Mouse (Mus musculus) forebrain, embryonic 12.5 days (tissue): ENCODE results near the gene Spag9. TPM values are rescaled to one million over a fixed set of nuclear protein-coding genes. Genes with fewer than 3 reads are reported as not detected.

ENCODE experiments used
- ATAC-seq: fragments of 200-750 bp; cut with Nextera tagmentation; 2 replicates; pipeline ENCODE4 v1.8.0; 2017; ENCODE audit warnings: moderate TSS enrichment; ENCODE audit not compliant: low FRiP score
- H3K27ac ChIP-seq: fragments of 300-500 bp; sonication (generic); 2 replicates; pipeline ENCODE4 v1.5.1; 2016; ENCODE audit warnings: mild to moderate bottlenecking
- H3K27me3 ChIP-seq: fragments of 300-500 bp; sonication (generic); 2 replicates; pipeline ENCODE4 v1.6.1; 2016; ENCODE audit warnings: mild to moderate bottlenecking
- H3K36me3 ChIP-seq: fragments of 300-500 bp; sonication (generic); replicated peaks from 2 replicates; pipeline ENCODE4 v1.6.1; 2016; ENCODE audit warnings: mild to moderate bottlenecking
- H3K4me1 ChIP-seq: fragments of 300-500 bp; sonication (generic); 2 replicates; pipeline ENCODE4 v1.6.1; 2016
- H3K4me2 ChIP-seq: fragments of 300-500 bp; sonication (generic); 2 replicates; pipeline ENCODE4 v1.6.1; 2016; ENCODE audit warnings: mild to moderate bottlenecking, moderate library complexity
- H3K4me3 ChIP-seq: fragments of 300-500 bp; sonication (generic); replicated peaks from 2 replicates; pipeline ENCODE4 v1.5.1; 2016; ENCODE audit warnings: mild to moderate bottlenecking
- H3K9ac ChIP-seq: fragments of 300-500 bp; sonication (generic); 2 replicates; pipeline ENCODE4 v1.6.1; 2016; ENCODE audit warnings: mild to moderate bottlenecking
- H3K9me3 ChIP-seq: fragments of 300-500 bp; sonication (generic); 2 replicates; pipeline ENCODE4 v1.6.1; 2016
- WGBS: fragments of 180-500 bp; shearing (Covaris S2); methylation state at CpG from one replicate; pipeline ENCODE4 v1.1.7; 2016; 5-methylcytosine and 5-hydroxymethylcytosine counted together
- polyA plus RNA-seq: library from polyadenylated mRNA; unstranded; fragments of >200 nt; fragmentation: Nextera tagmentation; extraction: Ambion mirVana; gene quantifications from 2 replicates; pipeline ENCODE4 v1.2.1, GENCODE M21; 2016

Spag9 gene
- polyA plus RNA-seq, result 124 and 127 TPM in 2 replicates

DNA sequence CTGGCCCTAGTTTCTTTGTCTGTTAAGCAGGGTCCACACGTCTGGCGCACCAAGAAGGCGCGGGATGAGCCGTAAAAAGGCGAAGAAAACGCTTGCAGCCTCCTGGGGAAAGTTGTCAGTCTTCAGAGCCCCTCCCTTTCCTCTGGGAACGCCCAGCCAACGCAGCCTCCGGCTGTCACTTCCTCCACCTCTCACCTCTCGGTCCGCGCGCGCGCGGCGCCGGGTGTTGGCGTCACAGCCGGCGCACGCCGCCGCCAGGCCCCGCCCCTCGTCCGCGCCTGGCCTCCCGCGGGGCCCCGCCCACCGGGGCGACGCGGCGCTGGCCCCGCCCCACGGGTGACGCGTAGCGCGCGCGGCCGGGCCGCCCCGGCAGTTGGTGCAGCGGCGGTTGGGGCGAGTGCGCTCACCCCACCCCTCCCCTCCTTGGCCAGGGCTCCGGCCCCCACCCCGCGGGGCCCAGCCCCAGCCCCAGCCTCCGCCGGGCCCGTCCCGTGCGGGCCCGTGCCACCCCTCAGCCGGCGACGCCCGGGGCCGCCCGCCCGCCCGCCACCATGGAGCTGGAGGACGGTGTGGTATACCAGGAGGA lies at the start of gene Spag9:
Gene Spag9 (plus strand): TSS at position 372 of the 586 bp plus-strand sequence.
- no peaks in the 10 kb centered on the region for H3K36me3 ChIP-seq
- H3K4me1 ChIP-seq, result peaks cover 35% of the 10 kb centered on the region
- ATAC-seq, result peak; percentile 91
- H3K27me3 ChIP-seq, result peaks cover 4% of the 10 kb centered on the region
- H3K4me2 ChIP-seq, result peak within 1 kb of the TSS; percentile 87
- peak within 1 kb of the TSS; percentile 69 for H3K4me3 ChIP-seq
- H3K27ac ChIP-seq, result peak within 1 kb of the TSS; percentile 88
- H3K9me3 ChIP-seq, result no peaks in the 10 kb centered on the region
- peak within 1 kb of the TSS; percentile 89 for H3K9ac ChIP-seq
- WGBS, result under 1% methylated on average over 52 of the region's 70 CpGs

DNA sequence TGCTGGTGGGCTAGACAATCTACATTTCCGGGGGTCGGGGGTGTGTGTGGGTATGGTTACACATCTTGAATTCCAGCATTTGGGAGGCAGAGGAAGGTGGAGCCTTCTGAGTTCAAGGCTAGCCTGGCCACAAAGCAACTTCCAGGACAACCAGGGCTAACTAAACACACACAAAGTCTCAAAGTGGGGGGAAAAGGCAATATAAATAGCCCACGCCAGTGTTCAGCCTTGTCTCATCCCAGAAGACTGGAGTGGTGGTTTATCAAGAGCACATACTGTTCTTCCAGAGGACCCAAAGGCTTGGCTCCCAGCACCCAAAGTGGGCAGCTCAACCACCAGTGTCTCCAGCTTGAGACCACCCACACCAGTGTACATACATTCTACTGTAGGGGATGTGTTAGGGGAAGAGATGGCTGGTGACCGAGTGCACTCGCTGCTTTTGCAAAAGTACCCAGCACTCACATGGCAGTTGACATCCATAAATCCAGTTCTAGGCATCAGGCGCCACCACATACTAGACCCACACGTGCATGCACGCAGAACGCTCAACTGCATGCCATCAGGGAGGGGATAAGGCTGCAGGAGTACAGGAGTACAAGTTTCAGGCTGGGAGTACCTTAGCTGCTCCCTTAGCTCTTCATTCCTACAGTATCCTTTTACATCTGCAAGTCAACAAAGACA lies 46.9 kb upstream of the Spag9 start:
- Histone ChIP-seq H3K27ac (no peak overlapping the region), H3K36me3 (peaks cover 55% of the 10 kb centered on the region), H3K9me3 (no peaks in the 10 kb centered on the region), H3K9ac (no peak overlapping the region), H3K27me3 (no peaks in the 10 kb centered on the region), H3K4me3 (no peak overlapping the region), H3K4me2 (no peak overlapping the region), H3K4me1 (peaks cover 16% of the 10 kb centered on the region)
- WGBS, result 88% methylated on average over 9 of the region's 9 CpGs
- no peak for ATAC-seq

DNA sequence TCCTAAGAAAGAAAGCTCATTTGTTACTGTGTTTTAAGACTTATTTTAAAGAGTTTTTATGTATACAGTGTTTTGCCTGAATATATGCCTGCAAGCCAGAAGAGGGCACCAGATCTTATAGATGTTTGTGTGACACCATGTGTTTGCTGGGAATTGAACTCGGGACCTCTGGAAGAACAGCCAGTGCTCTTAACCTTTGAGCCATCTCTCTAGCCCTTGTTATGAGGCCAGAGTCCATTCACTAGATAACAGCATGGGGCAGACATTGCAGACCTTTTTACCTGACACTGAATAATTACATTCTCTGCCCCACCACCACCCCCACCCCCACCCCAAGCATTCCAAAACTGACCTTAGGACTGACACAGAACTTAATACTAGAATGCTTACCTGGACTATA lies 45.8 kb upstream of the Spag9 start:
- peaks cover 23% of the 10 kb centered on the region for H3K4me1 ChIP-seq
- H3K27me3 ChIP-seq, result no peaks in the 10 kb centered on the region
- H3K9me3 ChIP-seq, result no peaks in the 10 kb centered on the region
- no peak for ATAC-seq
- H3K9ac ChIP-seq, result no peak overlapping the region
- no peak overlapping the region for H3K4me2 ChIP-seq
- no peak overlapping the region for H3K4me3 ChIP-seq
- no peak overlapping the region for H3K27ac ChIP-seq
- peaks cover 55% of the 10 kb centered on the region for H3K36me3 ChIP-seq
- WGBS, result 100% methylated on average over 1 of the region's 1 CpGs

DNA sequence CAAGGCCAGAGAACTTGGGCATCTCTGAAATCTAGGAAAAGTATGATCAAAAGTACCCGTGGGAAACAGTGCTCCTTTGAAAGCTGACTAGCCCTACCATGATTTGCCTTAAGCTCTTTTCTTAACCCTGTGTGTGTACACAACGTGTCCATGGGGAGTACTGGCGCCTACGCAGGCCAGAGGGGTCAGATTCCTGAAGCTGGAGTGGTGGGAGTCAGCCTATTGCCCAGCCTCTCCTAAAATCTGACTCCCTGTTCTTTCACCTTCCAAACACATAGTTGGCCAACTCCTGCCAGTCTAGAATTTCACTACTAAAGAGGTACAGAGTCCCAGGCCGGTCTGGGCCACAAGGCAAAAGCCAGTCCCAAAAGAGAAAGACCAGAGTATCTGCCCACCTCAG lies 43.5 kb upstream of the Spag9 start:
- peaks cover 33% of the 10 kb centered on the region for H3K4me1 ChIP-seq
- H3K9ac ChIP-seq, result 0 out of 2 replicates have a peak overlapping the region, but pooled peaks have one; percentile 22
- H3K4me2 ChIP-seq, result no peak overlapping the region
- peaks cover 49% of the 10 kb centered on the region for H3K36me3 ChIP-seq
- ATAC-seq, result no peak
- WGBS, result 72% methylated on average over 5 of the region's 5 CpGs
- no peaks in the 10 kb centered on the region for H3K9me3 ChIP-seq
- H3K4me3 ChIP-seq, result no peak overlapping the region
- no peak overlapping the region for H3K27ac ChIP-seq
- H3K27me3 ChIP-seq, result no peaks in the 10 kb centered on the region

DNA sequence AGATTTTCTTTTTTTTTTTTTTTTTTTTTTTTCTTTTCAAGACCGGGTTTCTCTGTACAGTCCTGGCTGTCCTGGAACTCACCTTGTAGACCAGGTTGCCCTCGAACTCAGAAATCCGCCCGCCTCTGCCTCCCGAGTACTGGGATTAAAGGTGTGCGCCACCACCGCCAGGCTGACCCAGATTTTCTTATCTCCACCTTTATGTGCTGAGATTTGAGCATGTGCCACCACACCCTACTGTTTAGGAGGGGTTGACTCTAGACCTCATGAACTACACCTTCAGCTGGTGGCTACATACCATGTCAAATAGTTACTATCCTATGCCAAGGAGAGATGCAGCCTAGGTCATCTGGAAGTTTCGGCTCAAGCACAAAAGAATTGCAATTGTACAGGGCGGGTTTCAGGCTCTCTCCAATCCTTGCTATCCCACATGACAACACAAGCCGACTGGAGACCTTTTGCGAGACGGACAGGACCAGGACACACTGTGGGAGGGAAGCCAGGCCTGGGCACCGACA lies 41.1 kb upstream of the Spag9 start:
- Histone ChIP-seq H3K9me3 (no peaks in the 10 kb centered on the region), H3K4me3 (peak overlapping the region; percentile 64), H3K27me3 (no peaks in the 10 kb centered on the region), H3K4me2 (peak overlapping the region; percentile 77), H3K36me3 (peaks cover 55% of the 10 kb centered on the region), H3K27ac (peak overlapping the region; percentile 92; the same call in 1 of the 2 replicates), H3K9ac (peak overlapping the region; percentile 67), H3K4me1 (peaks cover 33% of the 10 kb centered on the region)
- ATAC-seq, result peak; percentile 7; the same call in 1 of the 2 replicates
- 45% methylated on average over 12 of the region's 13 CpGs for WGBS

DNA sequence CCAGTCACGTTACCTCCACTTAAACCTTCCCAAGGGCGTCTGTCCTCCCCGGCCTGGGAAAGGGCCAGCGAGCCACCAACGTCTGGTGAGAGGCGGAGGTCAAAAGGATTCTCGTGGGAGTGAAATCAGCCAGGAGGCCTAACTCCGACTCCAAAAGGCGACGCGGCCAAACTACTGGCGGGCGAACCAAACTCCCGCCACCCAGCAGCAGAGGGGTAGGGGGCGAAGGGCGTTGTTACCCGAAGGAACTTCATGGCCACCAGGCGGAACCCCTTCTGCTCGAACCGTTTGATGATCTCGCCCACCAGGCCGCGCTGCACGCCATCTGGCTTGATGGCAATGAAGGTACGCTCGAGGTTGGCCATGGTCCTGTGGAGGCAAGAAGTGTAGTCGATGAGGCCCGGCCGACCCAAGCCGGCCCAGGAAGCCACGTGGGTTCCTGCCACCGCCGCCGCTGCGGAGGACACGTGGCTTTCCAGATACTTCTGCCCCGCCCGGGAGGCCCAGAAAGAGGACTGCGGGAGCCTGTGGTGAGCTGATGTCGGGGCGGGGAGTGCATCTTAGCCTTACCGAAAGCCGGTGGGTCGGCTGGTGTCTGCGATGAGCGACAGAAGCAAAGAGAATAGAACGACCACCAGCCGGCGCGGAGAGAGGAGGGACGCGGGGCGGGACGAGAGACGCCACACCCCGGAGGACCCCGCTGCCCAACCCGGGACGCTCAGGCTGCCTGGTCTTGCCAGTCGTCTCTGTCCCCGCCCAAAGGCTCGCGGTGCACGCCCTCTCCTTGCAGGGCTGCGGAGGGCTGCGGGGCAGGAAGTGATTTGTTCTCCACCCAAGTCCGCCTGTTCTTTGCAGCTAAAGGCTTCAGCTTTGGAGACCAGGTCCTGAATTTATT lies 40.4 kb upstream of the Spag9 start:
- Histone ChIP-seq H3K27ac (peak overlapping the region; percentile 92), H3K4me3 (peak overlapping the region; percentile 64), H3K4me2 (peak overlapping the region; percentile 77), H3K27me3 (no peaks in the 10 kb centered on the region), H3K9ac (peak overlapping the region; percentile 67), H3K4me1 (peaks cover 33% of the 10 kb centered on the region), H3K36me3 (peaks cover 54% of the 10 kb centered on the region), H3K9me3 (no peaks in the 10 kb centered on the region)
- WGBS, result under 1% methylated on average over 67 of the region's 67 CpGs
- peak; percentile 97 for ATAC-seq

DNA sequence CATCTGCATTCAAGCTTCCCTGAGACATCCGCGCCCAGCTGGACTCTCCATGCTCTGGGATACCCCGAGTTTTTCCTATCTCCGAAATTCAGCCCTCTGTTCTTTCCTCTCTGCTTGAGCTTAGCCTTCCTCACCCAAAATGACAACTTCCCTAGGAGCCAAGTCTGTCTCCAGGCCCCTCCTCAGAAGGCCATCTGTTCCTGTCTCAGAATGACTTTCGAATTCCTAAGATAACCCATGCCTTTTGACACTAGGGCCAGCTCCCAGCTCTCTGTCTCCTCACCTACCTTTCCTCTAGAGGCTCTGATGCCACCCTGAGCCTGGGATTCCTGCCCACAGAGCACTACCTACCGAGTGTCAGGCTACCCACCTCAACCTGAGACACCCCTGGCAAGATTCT lies 39.7 kb upstream of the Spag9 start, which contains the start of gene Nme2:
Gene Nme2 (minus strand): TSS at position 101 of the 400 bp plus-strand sequence.
- 10% methylated on average over 6 of the region's 6 CpGs for WGBS
- H3K9ac ChIP-seq, result peak within 1 kb of the TSS; percentile 67

DNA sequence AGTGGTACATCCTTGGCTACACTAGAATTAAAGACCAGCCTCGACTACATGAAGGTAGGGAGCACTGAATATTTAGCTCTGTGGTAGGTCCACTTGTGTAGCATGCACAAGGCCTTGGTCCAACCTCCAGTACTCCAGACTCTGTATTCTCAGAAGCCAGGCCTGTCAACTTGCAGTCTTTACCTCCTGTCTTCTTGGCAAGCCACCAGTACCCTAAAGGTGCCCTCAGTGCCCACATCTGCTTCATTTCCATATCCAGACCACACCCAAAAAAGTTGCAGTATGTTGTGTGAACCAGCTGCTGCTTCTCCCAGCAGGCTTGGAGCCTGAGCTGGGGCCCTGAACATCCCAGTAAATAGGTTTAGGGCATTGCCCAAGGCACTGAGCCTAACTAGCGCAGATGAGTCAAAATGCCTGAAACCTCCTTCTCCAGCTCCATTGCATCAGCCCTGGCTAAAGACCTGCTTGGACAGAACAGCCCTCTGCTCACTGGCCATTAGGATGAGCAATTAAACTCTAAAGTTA lies 38.8 kb upstream of the Spag9 start:
- Histone ChIP-seq H3K27ac (no peak overlapping the region; the same call in 1 of the 2 replicates), H3K4me2 (no peak overlapping the region), H3K9ac (no peak overlapping the region), H3K36me3 (peaks cover 57% of the 10 kb centered on the region), H3K27me3 (no peaks in the 10 kb centered on the region), H3K4me1 (peaks cover 29% of the 10 kb centered on the region), H3K9me3 (no peaks in the 10 kb centered on the region), H3K4me3 (no peak overlapping the region)
- WGBS, result 85% methylated on average over 2 of the region's 2 CpGs
- no peak for ATAC-seq

More for the DNA sequence above, 39.7 kb upstream of the Spag9 start, which contains the start of gene Nme2:
- Histone ChIP-seq H3K9me3 (no peaks in the 10 kb centered on the region), H3K4me3 (peak within 1 kb of the TSS; percentile 64), H3K4me2 (peak within 1 kb of the TSS; percentile 77), H3K36me3 (peaks cover 55% of the 10 kb centered on the region), H3K4me1 (peaks cover 33% of the 10 kb centered on the region), H3K27me3 (no peaks in the 10 kb centered on the region), H3K27ac (peak within 1 kb of the TSS; percentile 92)
- ATAC-seq, result no peak

DNA sequence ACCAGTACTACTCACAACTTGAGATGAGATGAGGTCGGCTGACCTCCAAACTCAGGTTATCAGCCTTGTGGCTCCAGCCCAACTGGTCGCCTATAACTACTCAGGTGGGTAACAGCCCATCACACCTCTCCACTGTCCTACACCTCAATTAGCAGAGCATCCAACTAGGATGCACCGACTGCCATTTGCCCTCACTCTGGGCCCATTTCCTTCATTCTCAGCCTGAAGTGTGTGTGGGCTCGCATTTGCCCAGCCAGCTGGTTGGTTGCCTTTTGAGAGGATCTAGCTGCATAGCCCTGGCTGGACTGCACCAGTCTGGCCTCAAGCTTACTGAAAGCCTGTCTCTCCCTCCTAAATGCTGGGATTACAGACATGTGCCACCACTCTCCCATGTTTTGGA lies 38.1 kb upstream of the Spag9 start:
- no peaks in the 10 kb centered on the region for H3K27me3 ChIP-seq
- H3K36me3 ChIP-seq, result peaks cover 58% of the 10 kb centered on the region
- H3K4me1 ChIP-seq, result peaks cover 22% of the 10 kb centered on the region
- H3K4me3 ChIP-seq, result no peak overlapping the region
- H3K9me3 ChIP-seq, result no peaks in the 10 kb centered on the region
- H3K9ac ChIP-seq, result no peak overlapping the region
- WGBS, result 92% methylated on average over 4 of the region's 4 CpGs
- ATAC-seq, result no peak
- H3K27ac ChIP-seq, result no peak overlapping the region
- H3K4me2 ChIP-seq, result no peak overlapping the region

DNA sequence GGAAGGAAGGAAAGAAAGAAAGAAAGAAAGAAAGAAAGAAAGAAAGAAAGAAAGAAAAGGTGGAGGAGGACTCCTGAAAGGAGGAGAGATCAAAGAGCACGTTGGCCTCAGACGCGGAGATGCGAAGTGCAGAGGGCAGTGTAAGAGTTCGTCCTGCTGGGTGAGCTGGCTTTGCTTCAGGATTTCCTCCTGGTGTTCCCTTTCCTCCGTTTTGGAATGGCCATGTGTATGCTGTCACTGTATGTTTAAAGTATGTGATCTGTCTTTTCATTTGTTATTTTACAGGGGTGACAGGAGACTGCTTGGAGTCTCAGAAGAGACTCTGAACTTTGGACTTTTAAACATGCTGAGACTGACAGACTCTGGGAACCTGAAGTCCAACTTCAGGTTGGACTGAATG lies 34.4 kb upstream of the Spag9 start:
- H3K4me1 ChIP-seq, result peaks cover 2% of the 10 kb centered on the region
- peaks cover 87% of the 10 kb centered on the region for H3K36me3 ChIP-seq
- H3K9me3 ChIP-seq, result no peaks in the 10 kb centered on the region
- WGBS, result 91% methylated on average over 6 of the region's 6 CpGs
- no peak overlapping the region for H3K9ac ChIP-seq
- H3K27ac ChIP-seq, result no peak overlapping the region
- no peak overlapping the region for H3K4me3 ChIP-seq
- H3K27me3 ChIP-seq, result no peaks in the 10 kb centered on the region
- no peak for ATAC-seq
- no peak overlapping the region for H3K4me2 ChIP-seq

DNA sequence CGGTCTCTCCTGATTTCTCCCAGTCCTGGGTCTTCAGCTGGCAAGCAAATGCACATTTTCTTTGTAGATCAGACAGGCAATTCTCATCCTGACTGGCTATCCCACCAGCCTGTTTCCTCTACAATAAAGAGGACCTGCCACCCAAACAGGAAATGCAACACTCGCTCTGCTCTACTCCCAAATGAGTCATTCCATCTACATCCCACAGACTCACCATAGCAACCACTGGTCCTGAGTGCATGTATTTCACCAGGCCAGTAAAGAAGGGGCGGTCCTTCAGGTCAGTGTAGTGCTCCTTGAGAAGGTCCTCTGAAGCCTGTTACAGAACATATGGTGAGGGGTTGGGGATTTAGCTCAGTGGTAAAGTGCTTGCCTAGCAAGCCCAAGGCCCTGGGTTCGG lies 32.9 kb upstream of the Spag9 start:
- Histone ChIP-seq H3K4me2 (no peak overlapping the region), H3K4me3 (no peak overlapping the region), H3K9me3 (no peaks in the 10 kb centered on the region), H3K27ac (no peak overlapping the region), H3K4me1 (peaks cover 9% of the 10 kb centered on the region), H3K9ac (no peak overlapping the region), H3K36me3 (peaks cover 79% of the 10 kb centered on the region), H3K27me3 (no peaks in the 10 kb centered on the region)
- no peak for ATAC-seq
- 89% methylated on average over 4 of the region's 4 CpGs for WGBS

DNA sequence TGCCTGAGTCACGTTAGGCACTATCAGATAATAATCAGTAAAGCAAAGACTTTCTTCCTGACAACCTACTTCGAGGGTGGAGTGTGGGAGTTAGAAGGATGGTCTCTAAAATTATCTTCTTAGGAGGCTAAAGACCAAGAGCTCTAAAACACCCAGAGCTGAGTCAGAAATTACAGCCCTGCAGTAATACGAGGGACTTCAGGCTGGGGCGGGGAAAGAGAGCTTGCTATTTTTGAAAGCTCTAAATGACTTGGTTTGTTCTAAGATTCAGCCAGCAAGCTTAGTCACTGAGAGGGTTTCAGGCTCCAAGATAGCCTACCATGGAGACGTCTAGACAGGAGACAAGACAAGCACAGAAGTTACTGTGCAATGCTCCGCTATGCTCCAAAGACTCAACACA lies 30.5 kb upstream of the Spag9 start:
- H3K27ac ChIP-seq, result no peak overlapping the region
- H3K36me3 ChIP-seq, result peaks cover 56% of the 10 kb centered on the region
- H3K9ac ChIP-seq, result no peak overlapping the region
- peaks cover 19% of the 10 kb centered on the region for H3K4me1 ChIP-seq
- no peak overlapping the region for H3K4me3 ChIP-seq
- no peak for ATAC-seq
- H3K4me2 ChIP-seq, result no peak overlapping the region
- H3K9me3 ChIP-seq, result no peaks in the 10 kb centered on the region
- H3K27me3 ChIP-seq, result no peaks in the 10 kb centered on the region
- 97% methylated on average over 6 of the region's 6 CpGs for WGBS
